Mouse (Mus musculus) lung, postnatal 14 days (tissue): ENCODE results near the gene Plppr4.

Source experiments
- DNase-seq: peaks from one replicate; pipeline ENCODE4 v3.0.0; 2021

Plppr4 gene

DNA sequence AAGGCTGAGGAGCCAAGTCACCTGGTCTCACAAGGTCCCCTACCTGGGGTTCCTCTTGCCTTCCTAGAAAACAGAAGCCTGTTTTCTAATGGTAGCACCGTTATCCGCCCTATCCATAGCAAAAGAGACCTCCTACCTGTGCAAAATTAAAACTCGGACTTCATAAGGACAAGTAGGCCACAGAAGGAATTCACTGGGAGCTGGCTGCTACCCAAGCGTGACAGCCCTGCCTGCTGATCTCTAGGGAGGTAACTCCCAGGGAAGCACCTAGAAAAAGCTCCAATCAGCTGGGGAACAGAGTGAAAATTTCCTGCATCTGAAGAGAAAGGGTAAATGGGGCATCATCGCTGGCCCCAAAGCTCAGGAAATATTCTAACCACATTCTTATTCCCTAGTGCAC, at the start of gene Plppr4:
TSS of gene Plppr4 (minus strand) at position 349 of the 400 bp plus-strand sequence.
- no peak for DNase-seq

DNA sequence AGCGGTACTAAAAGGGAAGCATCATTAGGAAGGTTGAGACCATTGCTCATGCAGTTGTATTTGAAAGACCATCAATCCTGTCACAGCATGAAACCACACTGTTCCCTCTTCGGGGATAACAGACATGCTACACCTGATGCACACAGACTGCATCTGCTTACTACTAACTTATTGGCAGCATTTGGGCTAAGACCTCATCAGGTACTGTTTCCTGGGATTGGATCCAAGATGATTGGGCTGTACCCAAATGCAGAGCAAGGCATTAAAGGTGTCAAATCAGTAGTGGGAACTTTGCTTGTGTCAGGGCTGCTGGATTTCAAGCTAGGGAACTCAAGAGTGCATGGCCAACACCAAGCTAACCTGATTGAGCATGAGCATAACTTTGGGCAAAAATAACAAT, 45.1 kb upstream of the Plppr4 start:
- DNase-seq: no peak

DNA sequence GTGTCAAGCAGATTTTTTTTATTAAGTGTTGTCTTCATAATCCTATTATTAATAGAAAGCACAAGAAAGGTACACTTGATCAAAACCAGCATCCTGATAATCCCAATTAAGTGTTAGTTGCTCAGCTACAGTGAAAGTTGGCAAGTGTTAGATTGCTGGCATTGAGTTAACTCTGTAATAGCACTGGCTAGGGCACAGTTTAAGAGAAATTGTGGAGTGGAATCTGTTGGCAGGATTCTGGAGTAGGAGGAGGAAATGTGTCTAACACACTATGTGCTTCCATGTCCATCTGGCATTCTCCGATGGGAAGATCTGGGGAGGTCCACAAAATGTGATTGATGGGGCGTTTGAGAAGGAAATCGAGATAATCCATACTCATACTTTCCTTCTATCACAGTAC, 43.1 kb upstream of the Plppr4 start:
- no peak for DNase-seq

- no peak for DNase-seq
Observed at GRCm38 (mm10) chr3:117366041-117366440, 5.4 kb upstream of the Plppr4 start.

DNA sequence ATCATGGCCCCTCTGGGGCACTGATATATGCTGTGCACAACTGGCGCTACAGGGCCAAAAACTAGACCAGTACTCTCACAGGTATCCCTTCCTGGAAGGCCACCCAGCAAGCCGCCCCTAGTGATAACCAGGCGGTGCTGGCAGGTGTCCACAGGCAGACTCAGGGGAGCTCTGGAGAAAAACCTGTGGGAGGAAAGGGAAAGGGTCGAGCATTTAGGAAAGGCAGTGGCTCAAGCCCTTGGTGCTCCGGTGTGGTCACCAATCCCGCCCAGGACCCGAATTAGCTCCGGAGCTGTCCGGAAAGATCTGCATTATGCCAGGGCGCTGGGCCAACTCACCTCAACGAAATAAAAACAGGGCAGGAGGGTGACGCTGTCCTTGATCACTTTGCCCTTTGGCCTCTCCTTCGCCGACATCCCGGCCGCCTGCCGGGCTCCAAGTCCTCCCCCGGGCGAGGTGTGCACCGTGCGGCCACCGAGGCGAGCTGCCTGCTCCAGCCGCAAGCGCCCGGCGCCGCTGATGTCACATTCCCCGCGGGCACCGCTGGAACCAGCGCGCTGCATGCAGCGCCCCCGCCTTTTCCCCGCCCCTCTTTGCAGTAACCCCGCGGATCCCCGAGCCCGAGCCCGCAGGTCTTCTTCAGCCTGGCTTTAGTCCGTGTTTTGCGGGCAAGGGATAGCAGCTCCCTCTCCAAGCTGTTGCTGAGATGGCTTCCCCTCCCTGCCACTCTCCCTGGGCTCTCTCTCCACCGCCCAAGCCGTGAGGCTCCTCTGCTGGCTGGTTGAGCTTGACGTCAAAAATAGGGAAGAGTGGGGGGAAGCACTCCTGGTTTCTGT, 772 bp downstream of the Plppr4 start:
- DNase-seq: peak; percentile 5

- no peak for DNase-seq
Observed at GRCm38 (mm10) chr3:117358981-117359628, 1.6 kb downstream of the Plppr4 start.

DNA sequence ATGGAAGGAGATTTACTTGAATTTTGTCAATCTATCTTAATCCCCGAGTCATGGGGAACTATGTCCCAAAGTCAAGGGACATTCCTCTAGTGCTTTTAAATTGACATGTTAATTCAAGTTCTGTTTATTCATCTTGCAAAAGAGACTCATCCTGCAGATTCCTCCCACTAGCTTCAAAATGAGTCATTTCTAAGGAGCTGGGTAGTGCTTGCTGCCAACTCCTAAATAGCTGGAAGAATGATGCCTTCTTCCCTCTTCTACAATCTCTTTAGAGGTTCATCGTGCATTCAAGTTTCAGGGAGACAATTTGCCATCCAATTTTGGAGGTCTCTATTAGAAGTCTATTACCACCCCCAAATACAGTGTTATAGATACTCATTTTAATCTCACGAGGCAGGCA, 3.3 kb downstream of the Plppr4 start:
- no peak for DNase-seq

- DNase-seq: no peak
Observed at GRCm38 (mm10) chr3:117353940-117354339, 6.7 kb downstream of the Plppr4 start.

- DNase-seq: no peak
Observed at GRCm38 (mm10) chr3:117346351-117346750, 14.3 kb downstream of the Plppr4 start.

DNA sequence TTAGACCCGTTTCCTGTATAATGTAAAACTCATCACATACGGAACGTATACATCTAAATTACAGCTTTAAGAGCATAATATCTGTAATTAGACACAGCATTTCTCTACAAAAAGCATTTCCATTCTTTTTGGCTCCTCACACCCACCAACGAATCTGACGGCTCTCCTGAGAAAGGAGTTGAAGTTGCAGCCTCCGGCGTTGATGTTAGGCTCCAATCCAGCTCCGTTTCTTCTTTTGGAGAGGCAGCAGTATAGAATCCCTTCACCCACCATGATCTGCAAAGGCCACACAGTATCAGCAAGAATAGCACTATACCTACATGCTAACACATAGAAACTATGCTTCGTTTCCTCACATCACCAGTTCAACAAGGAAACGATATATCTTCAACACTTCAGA, 29.2 kb downstream of the Plppr4 start:
- DNase-seq: no peak

DNA sequence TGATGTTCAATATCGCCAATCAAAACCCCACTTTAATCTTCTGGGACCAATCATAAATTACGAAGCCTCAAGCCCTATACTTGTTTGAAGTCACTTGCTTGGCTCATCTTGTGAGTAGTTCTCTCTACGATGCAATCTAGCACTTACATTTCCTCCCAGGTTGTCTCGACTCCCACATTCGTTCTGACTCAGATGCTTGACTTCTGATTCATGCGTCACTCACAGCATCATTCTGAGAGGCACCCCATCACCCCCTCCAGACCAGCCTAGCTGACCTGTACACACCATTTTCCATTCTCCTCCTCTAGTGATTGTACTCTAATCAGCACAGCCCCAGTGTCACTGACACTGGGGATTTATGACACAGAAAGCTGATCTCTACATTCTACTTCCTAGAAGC, 31.2 kb downstream of the Plppr4 start:
- no peak for DNase-seq

GRCm38 (mm10) chr3:117326551-117326950, 34.1 kb downstream of the Plppr4 start:
- DNase-seq: no peak

- DNase-seq: no peak
Observed at GRCm38 (mm10) chr3:117319671-117320070, 41.0 kb downstream of the Plppr4 start.

GRCm38 (mm10) chr3:117313339-117313738, 47.3 kb downstream of the Plppr4 start:
- DNase-seq: no peak

DNA sequence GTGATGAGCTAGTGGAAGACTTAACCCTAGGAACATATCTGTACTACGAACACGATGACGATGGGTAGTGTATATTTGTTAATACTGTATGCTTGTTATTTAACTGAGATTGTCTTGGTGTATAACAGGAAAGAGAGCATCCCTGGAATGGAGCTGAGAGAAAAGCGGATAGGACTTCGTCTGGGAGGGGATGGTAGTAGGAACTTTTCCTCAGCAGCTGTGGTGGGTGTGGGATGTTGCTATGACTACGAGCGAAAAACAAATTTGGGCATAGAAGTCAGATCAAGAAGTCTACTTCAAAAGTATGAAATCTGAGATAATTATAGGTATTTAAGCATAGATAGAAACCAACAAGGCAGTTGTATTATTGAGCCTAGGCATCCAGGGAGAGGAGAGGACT, 48.6 kb downstream of the Plppr4 start:
- DNase-seq: no peak

- no peak for DNase-seq
Observed at GRCm38 (mm10) chr3:117310801-117311368, 49.8 kb downstream of the Plppr4 start.

DNA sequence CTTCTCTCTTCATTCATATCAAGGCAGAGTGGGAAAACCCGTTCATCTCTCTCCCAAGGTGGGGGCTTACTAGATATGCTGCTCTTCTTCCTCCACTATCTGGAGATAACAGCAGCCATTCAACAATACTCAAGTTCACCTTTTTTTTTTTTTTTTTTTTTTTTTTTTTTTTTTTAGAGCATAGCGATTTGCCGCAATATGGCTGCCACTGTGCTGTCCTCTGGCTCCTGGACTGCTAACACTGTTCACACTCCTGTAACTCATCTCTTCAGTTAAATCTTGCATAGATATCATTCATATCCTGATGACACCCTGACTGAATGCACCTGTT, 51.1 kb downstream of the Plppr4 start:
- DNase-seq: no peak

- DNase-seq: no peak
Observed at GRCm38 (mm10) chr3:117308895-117309579, 51.6 kb downstream of the Plppr4 start.

DNA sequence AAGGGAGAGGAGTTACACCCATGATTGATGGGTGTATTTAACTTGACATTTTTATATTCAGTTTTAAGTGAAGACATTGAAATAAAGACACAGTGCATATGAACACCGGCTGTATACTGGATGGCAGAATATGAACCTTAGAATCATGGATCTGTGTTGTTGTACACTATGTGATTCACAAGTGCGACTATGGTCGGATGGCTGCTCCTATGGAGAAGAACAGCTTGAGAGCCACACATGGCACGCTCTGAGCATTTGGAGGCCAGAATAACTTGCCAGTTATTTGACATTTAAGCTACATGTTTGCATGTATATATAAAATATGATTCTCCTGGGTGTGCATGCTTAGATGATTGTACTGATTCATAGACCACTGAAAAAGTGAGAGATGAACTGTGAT, 53.1 kb downstream of the Plppr4 start:
- DNase-seq: no peak

GRCm38 (mm10) chr3:117304037-117304436, 56.6 kb downstream of the Plppr4 start:
- DNase-seq: no peak

GRCm38 (mm10) chr3:117300735-117301271, 59.9 kb downstream of the Plppr4 start:
- DNase-seq: no peak

DNA sequence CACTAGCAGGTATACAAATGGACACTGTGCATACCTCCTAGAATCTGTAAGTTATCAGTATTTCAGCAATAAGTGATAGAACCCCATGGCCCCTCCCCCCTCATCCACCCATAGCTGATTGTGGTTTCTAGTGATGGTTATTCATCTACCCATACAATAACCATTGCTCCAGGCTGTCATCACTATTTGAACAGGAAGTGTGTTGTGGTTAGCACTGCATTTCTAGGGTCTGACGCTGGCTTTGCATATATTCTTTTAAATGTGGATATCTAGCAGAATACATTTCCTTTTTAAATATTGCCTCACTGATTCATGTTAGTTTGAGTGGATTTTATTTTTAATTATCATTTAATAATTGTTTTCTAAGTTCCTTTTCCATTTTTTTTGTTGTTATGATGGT, 62.9 kb downstream of the Plppr4 start:
- no peak for DNase-seq

- DNase-seq: no peak
Observed at GRCm38 (mm10) chr3:117294308-117294925, 66.3 kb downstream of the Plppr4 start.
